ENCODE assay signal across 8 mouse cellular contexts in genomic region chr9:44268027-44268360, GRCm38 (mm10). TPM values are rescaled to one million over a fixed set of nuclear protein-coding genes. Genes with fewer than 3 reads are reported as not detected.
DNase-seq lines count a peak whose midpoint lies in the region; ATAC-seq and TF ChIP-seq lines count a peak whose summit lies in the region.

No protein-coding gene starts in this region.

- peak overlapping the region; percentile 67 for H3K4me3 ChIP-seq in bone marrow, adult 2 months (replicated peaks; ENCODE audit: control insufficient read depth, low read depth, low read length)
- H3K4me3 ChIP-seq in embryonic facial prominence, embryonic 15.5 days (replicated peaks) = peak overlapping the region; percentile 55
- H3K4me3 ChIP-seq in kidney, embryonic 14.5 days (ENCODE audit: low read length) = peak overlapping the region; percentile 52
- peak overlapping the region; percentile 54 for H3K4me3 ChIP-seq in limb, embryonic 14.5 days (replicated peaks; ENCODE audit: low read length)
- peak overlapping the region; percentile 31 for H3K4me3 ChIP-seq in midbrain, postnatal 0 days (ENCODE audit: low read depth, low read length)

- peaks cover 2% of the 10 kb centered on the region for H3K4me1 ChIP-seq in bone marrow, adult 2 months (ENCODE audit: control insufficient read depth, insufficient read depth, low read length)
- peaks cover 14% of the 10 kb centered on the region for H3K4me1 ChIP-seq in embryonic facial prominence, embryonic 15.5 days
- peaks cover 6% of the 10 kb centered on the region; the same call in 1 of the 2 replicates for H3K4me1 ChIP-seq in kidney, embryonic 14.5 days (ENCODE audit: control insufficient read depth, insufficient read depth, low read length)
- peaks cover 11% of the 10 kb centered on the region for H3K4me1 ChIP-seq in limb, embryonic 14.5 days (ENCODE audit: control insufficient read depth, insufficient read depth, low read length)
- H3K4me1 ChIP-seq in midbrain, postnatal 0 days (ENCODE audit: insufficient read depth, low read length) = peaks cover 12% of the 10 kb centered on the region

- H3K4me2 ChIP-seq in embryonic facial prominence, embryonic 15.5 days (replicated peaks) = peak overlapping the region; percentile 80
- peak overlapping the region; percentile 82 for H3K4me2 ChIP-seq in kidney, embryonic 14.5 days (replicated peaks; ENCODE audit: low read depth, low read length)
- H3K4me2 ChIP-seq in limb, embryonic 14.5 days (replicated peaks; ENCODE audit: low read depth, low read length, severe bottlenecking) = peak overlapping the region; percentile 91
- H3K4me2 ChIP-seq in midbrain, postnatal 0 days (ENCODE audit: low read depth, low read length, poor library complexity, severe bottlenecking) = peak overlapping the region; percentile 60

- DNase-seq in 416B (ENCODE audit: low read depth) = peak; percentile 97
- peak; percentile 84 to 88 for DNase-seq in heart, adult 9 months (ENCODE audit: low spot score in 2 of 2)
- peak; percentile 82 for DNase-seq in limb, embryonic 14.5 days (ENCODE audit: low spot score)
- DNase-seq in midbrain, postnatal 0 days (ENCODE audit: low spot score) = peak; percentile 80
- DNase-seq in spleen, postnatal 14 days (ENCODE audit: low spot score in 2 of 2) = peak; percentile 75 to 79

- peak overlapping the region; percentile 53 for H3K9ac ChIP-seq in embryonic facial prominence, embryonic 15.5 days
- peak overlapping the region; percentile 90 for H3K9ac ChIP-seq in kidney, embryonic 14.5 days (ENCODE audit: low read depth, low read length)
- H3K9ac ChIP-seq in limb, embryonic 14.5 days (ENCODE audit: low read depth, low read length, severe bottlenecking) = peak overlapping the region; percentile 92
- H3K9ac ChIP-seq in midbrain, postnatal 0 days (replicated peaks; ENCODE audit: low read length, poor library complexity, severe bottlenecking) = peak overlapping the region; percentile 61

- peak overlapping the region; percentile 98 for H3K27ac ChIP-seq in bone marrow, adult 2 months (ENCODE audit: control insufficient read depth, insufficient read depth, low read depth, low read length, poor library complexity)
- H3K27ac ChIP-seq in embryonic facial prominence, embryonic 15.5 days (replicated peaks) = peak overlapping the region; percentile 91
- H3K27ac ChIP-seq in kidney, embryonic 14.5 days (ENCODE audit: low read depth, low read length) = peak overlapping the region; percentile 53; the same call in 1 of the 2 replicates
- peak overlapping the region; percentile 86 for H3K27ac ChIP-seq in limb, embryonic 14.5 days (replicated peaks; ENCODE audit: low read depth, low read length)
- H3K27ac ChIP-seq in midbrain, postnatal 0 days (ENCODE audit: low read depth, low read length) = peak overlapping the region; percentile 59

- peak; percentile 82 for ATAC-seq in embryonic facial prominence, embryonic 15.5 days (ENCODE audit: insufficient number of reproducible peaks, low FRiP score, low TSS enrichment, low read depth)
- peak; percentile 87 for ATAC-seq in kidney, embryonic 14.5 days (ENCODE audit: low FRiP score, low TSS enrichment)
- peak; percentile 85 for ATAC-seq in limb, embryonic 14.5 days (ENCODE audit: low FRiP score, low read depth)
- peak; percentile 78 for ATAC-seq in midbrain, postnatal 0 days (ENCODE audit: low FRiP score)

- H3K27me3 ChIP-seq in embryonic facial prominence, embryonic 15.5 days = no peaks in the 10 kb centered on the region
- H3K27me3 ChIP-seq in kidney, embryonic 14.5 days (ENCODE audit: control insufficient read depth, insufficient read depth, low read length) = no peaks in the 10 kb centered on the region
- no peaks in the 10 kb centered on the region for H3K27me3 ChIP-seq in limb, embryonic 14.5 days (ENCODE audit: control insufficient read depth, insufficient read depth, low read length)
- H3K27me3 ChIP-seq in midbrain, postnatal 0 days (ENCODE audit: insufficient read depth, low read length) = no peaks in the 10 kb centered on the region

- TF ChIP-seq POLR2A in bone marrow, adult 2 months (IDR thresholded peaks at IDR 0.05; ENCODE audit: borderline replicate concordance, control insufficient read depth, low read depth, low read length) = peak; percentile 62; the same call in 1 of the 2 replicates
- TF ChIP-seq POLR2A in limb, embryonic 14.5 days (IDR thresholded peaks at IDR 0.05; ENCODE audit: borderline replicate concordance, extremely low read depth, insufficient read depth, insufficient read length) = no peak

- WGBS in bone marrow, adult 2 months = 1% methylated on average over 28 of the region's 28 CpGs
- WGBS in embryonic facial prominence, embryonic 15.5 days = 4% methylated on average over 28 of the region's 28 CpGs
- 6% methylated on average over 28 of the region's 28 CpGs for WGBS in kidney, embryonic 14.5 days
- 4% methylated on average over 27 of the region's 28 CpGs for WGBS in limb, embryonic 14.5 days
- 8% methylated on average over 26 of the region's 28 CpGs for WGBS in midbrain, postnatal 0 days

- H3K9me3 ChIP-seq in embryonic facial prominence, embryonic 15.5 days (replicated peaks) = no peaks in the 10 kb centered on the region
- peaks cover 3% of the 10 kb centered on the region; the same call in 1 of the 2 replicates for H3K9me3 ChIP-seq in kidney, embryonic 14.5 days (ENCODE audit: control insufficient read depth, low read length)
- H3K9me3 ChIP-seq in limb, embryonic 14.5 days (ENCODE audit: control insufficient read depth, low read length) = no peaks in the 10 kb centered on the region
- H3K9me3 ChIP-seq in midbrain, postnatal 0 days (ENCODE audit: low read length) = no peaks in the 10 kb centered on the region

- H3K36me3 ChIP-seq in embryonic facial prominence, embryonic 15.5 days = peaks cover 6% of the 10 kb centered on the region
- H3K36me3 ChIP-seq in kidney, embryonic 14.5 days (ENCODE audit: control insufficient read depth, insufficient read depth, low read length) = no peaks in the 10 kb centered on the region
- H3K36me3 ChIP-seq in limb, embryonic 14.5 days (ENCODE audit: control insufficient read depth, insufficient read depth, low read length) = peaks cover 5% of the 10 kb centered on the region; the same call in 1 of the 2 replicates
- H3K36me3 ChIP-seq in midbrain, postnatal 0 days (ENCODE audit: insufficient read depth, low read length) = 0 out of 2 replicates have a peak, but pooled peaks cover under 1% of the 10 kb centered on the region

- peak; percentile 81 for TF ChIP-seq CTCF in bone marrow, adult 2 months (IDR thresholded peaks at IDR 0.05; ENCODE audit: control insufficient read depth, insufficient read depth, low read length)
- TF ChIP-seq CTCF in midbrain, postnatal 0 days (IDR thresholded peaks at IDR 0.05) = peak; percentile 66

RNA-seq across cellular contexts. Expression of gene Nlrx1, which starts 0.4 kb away (rescaled TPM):
- 11.6 and 25.0 TPM in 2 replicates for polyA plus RNA-seq in bone marrow, adult 2 months (2011; ENCODE audit: insufficient read depth, insufficient read length, low replicate concordance, missing spikeins)
- 13.4 and 14.6 TPM in 2 replicates for polyA plus RNA-seq in embryonic facial prominence, embryonic 15.5 days (2015; fragmentation: Nextera tagmentation; extraction: Ambion mirVana)
- 3.2 and 5.6 TPM in 2 replicates for polyA plus RNA-seq in kidney, embryonic 14.5 days (2014; fragmentation: Nextera tagmentation; extraction: Ambion mirVana)
- polyA plus RNA-seq in limb, embryonic 14.5 days (2012; rRNA removed) = 8.6 and 10.5 TPM in 2 replicates
- 12.6 and 13.5 TPM in 2 replicates for polyA plus RNA-seq in limb, embryonic 14.5 days (2014; fragmentation: Nextera tagmentation; extraction: Ambion mirVana)
- total RNA-seq in midbrain, postnatal 0 days (2014; rRNA removed) = 4.2 and 6.2 TPM in 2 replicates
- 6.0 and 6.9 TPM in 2 replicates for polyA plus RNA-seq in midbrain, postnatal 0 days (2015; fragmentation: Nextera tagmentation; extraction: Ambion mirVana)

RNA-seq across cellular contexts. Expression of gene Pdzd3, which starts 16.7 kb away (rescaled TPM):
- 2.7 and 7.3 TPM in 2 replicates for polyA plus RNA-seq in bone marrow, adult 2 months (2011; ENCODE audit: insufficient read depth, insufficient read length, low replicate concordance, missing spikeins)
- polyA plus RNA-seq in embryonic facial prominence, embryonic 15.5 days (2015; fragmentation: Nextera tagmentation; extraction: Ambion mirVana) = 0.14 and 0.19 TPM in 2 replicates
- polyA plus RNA-seq in kidney, embryonic 14.5 days (2014; fragmentation: Nextera tagmentation; extraction: Ambion mirVana) = 1.9 and 4.2 TPM in 2 replicates
- 0.13 and 0.15 TPM in 2 replicates for polyA plus RNA-seq in limb, embryonic 14.5 days (2012; rRNA removed)
- not detected in 2 replicates for polyA plus RNA-seq in limb, embryonic 14.5 days (2014; fragmentation: Nextera tagmentation; extraction: Ambion mirVana)
- 0.27 TPM in 1 of 2 replicates, not detected in the other for total RNA-seq in midbrain, postnatal 0 days (2014; rRNA removed)
- 0.58 and 0.63 TPM in 2 replicates for polyA plus RNA-seq in midbrain, postnatal 0 days (2015; fragmentation: Nextera tagmentation; extraction: Ambion mirVana)

RNA-seq across cellular contexts. Expression of gene Abcg4, which starts 20.4 kb away (rescaled TPM):
- 45.0 and 74.1 TPM in 2 replicates for polyA plus RNA-seq in bone marrow, adult 2 months (2011; ENCODE audit: insufficient read depth, insufficient read length, low replicate concordance, missing spikeins)
- 5.1 and 5.5 TPM in 2 replicates for polyA plus RNA-seq in embryonic facial prominence, embryonic 15.5 days (2015; fragmentation: Nextera tagmentation; extraction: Ambion mirVana)
- polyA plus RNA-seq in kidney, embryonic 14.5 days (2014; fragmentation: Nextera tagmentation; extraction: Ambion mirVana) = 1.5 and 2.7 TPM in 2 replicates
- polyA plus RNA-seq in limb, embryonic 14.5 days (2012; rRNA removed) = 20.8 and 35.7 TPM in 2 replicates
- 4.8 and 5.0 TPM in 2 replicates for polyA plus RNA-seq in limb, embryonic 14.5 days (2014; fragmentation: Nextera tagmentation; extraction: Ambion mirVana)
- total RNA-seq in midbrain, postnatal 0 days (2014; rRNA removed) = 60.0 and 65.8 TPM in 2 replicates
- polyA plus RNA-seq in midbrain, postnatal 0 days (2015; fragmentation: Nextera tagmentation; extraction: Ambion mirVana) = 27.9 and 28.2 TPM in 2 replicates

RNA-seq across cellular contexts. Expression of gene Ccdc153, which starts 27.5 kb away (rescaled TPM):
- 1.4 TPM in 1 of 2 replicates, not detected in the other for polyA plus RNA-seq in bone marrow, adult 2 months (2011; ENCODE audit: insufficient read depth, insufficient read length, low replicate concordance, missing spikeins)
- 15.9 and 23.5 TPM in 2 replicates for polyA plus RNA-seq in embryonic facial prominence, embryonic 15.5 days (2015; fragmentation: Nextera tagmentation; extraction: Ambion mirVana)
- polyA plus RNA-seq in kidney, embryonic 14.5 days (2014; fragmentation: Nextera tagmentation; extraction: Ambion mirVana) = not detected in 2 replicates
- not detected in 2 replicates for polyA plus RNA-seq in limb, embryonic 14.5 days (2012; rRNA removed)
- not detected in 2 replicates for polyA plus RNA-seq in limb, embryonic 14.5 days (2014; fragmentation: Nextera tagmentation; extraction: Ambion mirVana)
- total RNA-seq in midbrain, postnatal 0 days (2014; rRNA removed) = 3.0 and 6.1 TPM in 2 replicates
- 2.7 TPM in 2 replicates for polyA plus RNA-seq in midbrain, postnatal 0 days (2015; fragmentation: Nextera tagmentation; extraction: Ambion mirVana)

RNA-seq across cellular contexts. Expression of gene Cbl, which starts 34.1 kb away (rescaled TPM):
- 24.3 and 50.5 TPM in 2 replicates for polyA plus RNA-seq in bone marrow, adult 2 months (2011; ENCODE audit: insufficient read depth, insufficient read length, low replicate concordance, missing spikeins)
- polyA plus RNA-seq in embryonic facial prominence, embryonic 15.5 days (2015; fragmentation: Nextera tagmentation; extraction: Ambion mirVana) = 16.1 and 17.7 TPM in 2 replicates
- 14.8 and 27.9 TPM in 2 replicates for polyA plus RNA-seq in kidney, embryonic 14.5 days (2014; fragmentation: Nextera tagmentation; extraction: Ambion mirVana)
- polyA plus RNA-seq in limb, embryonic 14.5 days (2012; rRNA removed) = 18.3 and 21.0 TPM in 2 replicates
- polyA plus RNA-seq in limb, embryonic 14.5 days (2014; fragmentation: Nextera tagmentation; extraction: Ambion mirVana) = 15.6 and 16.8 TPM in 2 replicates
- total RNA-seq in midbrain, postnatal 0 days (2014; rRNA removed) = 32.1 and 43.9 TPM in 2 replicates
- 14.7 and 17.3 TPM in 2 replicates for polyA plus RNA-seq in midbrain, postnatal 0 days (2015; fragmentation: Nextera tagmentation; extraction: Ambion mirVana)

Comparison
In these comparisons a context has a peak if more than half of its experiments do, and no peak if none do; other contexts are left out.
1. Peak in every context shown above with its lines: DNase-seq, ATAC-seq, H3K4me3 ChIP-seq and H3K27ac ChIP-seq.